Mouse (Mus musculus) G1E-ER4 (cell line): ENCODE data around the gene Hkdc1. TPM values are rescaled to one million over a fixed set of nuclear protein-coding genes. Genes with fewer than 3 reads are reported as not detected.
A peak's percentile ranks its signal among the peaks of the same experiment; 100 is the strongest.

ENCODE experiments used
- GATA1 ChIP-seq: IDR thresholded peaks from one replicate; pipeline ENCODE4 v1.8.0; 2012; ENCODE audit warnings: low read length, inconsistent platforms
- polyA plus RNA-seq: library from polyadenylated mRNA; stranded (reverse); fragments of >175 nt; gene quantifications from 2 replicates; pipeline ENCODE4 v1.2.3, GENCODE M21; 2012

The Hkdc1 gene
- polyA plus RNA-seq, 1 experiment: not detected

DNA sequence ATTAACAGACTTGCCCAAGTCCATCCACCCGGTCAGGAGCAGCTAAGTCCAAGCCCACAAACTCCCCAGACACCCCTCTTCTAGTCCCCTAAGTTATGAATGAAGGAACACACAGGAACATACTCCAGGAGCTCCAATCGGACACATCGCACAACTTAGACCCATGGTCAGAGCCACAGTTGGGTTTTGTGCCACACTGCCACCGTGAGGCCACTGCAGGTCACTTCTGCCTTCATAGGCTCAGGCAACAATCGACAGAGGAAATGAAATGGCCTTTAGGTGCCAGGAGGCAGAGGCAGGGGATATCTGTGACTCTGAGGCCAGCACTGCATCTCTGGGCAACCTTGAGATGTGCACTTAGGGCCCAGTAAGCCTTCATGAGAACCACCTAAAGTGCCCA, 11.3 kb downstream of the Hkdc1 start:
- no peak for TF ChIP-seq GATA1

DNA sequence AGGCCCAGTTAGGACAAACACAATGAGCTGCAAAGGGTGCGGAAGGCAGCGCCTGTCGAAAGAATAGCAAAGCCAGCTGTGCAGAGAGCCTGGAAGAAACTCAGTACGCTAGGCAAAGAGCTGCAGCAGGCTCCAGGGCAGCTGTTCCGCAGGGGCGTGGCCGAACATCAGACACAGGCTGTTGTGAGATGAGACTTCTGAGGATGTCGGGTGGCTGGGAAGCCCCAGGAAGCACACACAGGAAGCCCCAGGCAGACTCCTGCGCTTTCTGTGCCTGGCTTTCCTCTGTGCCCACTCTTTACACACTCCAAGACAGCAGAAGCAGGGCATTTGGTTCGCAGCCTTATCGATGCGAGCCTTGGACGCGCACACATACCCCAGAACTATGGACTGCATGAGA, 17.4 kb downstream of the Hkdc1 start:
- TF ChIP-seq GATA1: no peak

- TF ChIP-seq GATA1: no peak
Measured at GRCm38 (mm10) chr10:62401641-62402111, 20.6 kb downstream of the Hkdc1 start.

- no peak for TF ChIP-seq GATA1
Measured at GRCm38 (mm10) chr10:62383011-62383410, 39.3 kb downstream of the Hkdc1 start.

DNA sequence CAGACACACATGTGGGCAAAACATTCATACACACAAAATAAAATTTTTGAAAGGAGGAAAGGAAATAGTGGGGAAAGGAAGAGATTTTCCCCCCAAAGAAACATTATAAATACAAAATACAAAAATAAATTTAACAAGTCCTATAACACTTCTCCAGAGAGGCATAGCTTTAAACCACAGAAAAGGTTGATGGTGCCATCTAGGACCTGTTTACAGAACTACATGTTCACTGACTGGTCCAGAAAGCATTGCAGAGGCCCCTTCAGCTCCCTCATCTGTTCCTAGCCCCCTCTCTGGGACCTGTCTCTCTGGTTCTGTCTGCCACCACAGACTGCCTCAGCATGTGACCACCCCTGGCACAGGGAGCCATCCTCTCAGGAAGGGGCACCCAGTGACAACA, 41.4 kb downstream of the Hkdc1 start:
- no peak for TF ChIP-seq GATA1

GRCm38 (mm10) chr10:62379808-62380207, 42.5 kb downstream of the Hkdc1 start, which contains the start of gene Hk1:
TSS of gene Hk1 (minus strand) at chr10:62379908.
- TF ChIP-seq GATA1: no peak

DNA sequence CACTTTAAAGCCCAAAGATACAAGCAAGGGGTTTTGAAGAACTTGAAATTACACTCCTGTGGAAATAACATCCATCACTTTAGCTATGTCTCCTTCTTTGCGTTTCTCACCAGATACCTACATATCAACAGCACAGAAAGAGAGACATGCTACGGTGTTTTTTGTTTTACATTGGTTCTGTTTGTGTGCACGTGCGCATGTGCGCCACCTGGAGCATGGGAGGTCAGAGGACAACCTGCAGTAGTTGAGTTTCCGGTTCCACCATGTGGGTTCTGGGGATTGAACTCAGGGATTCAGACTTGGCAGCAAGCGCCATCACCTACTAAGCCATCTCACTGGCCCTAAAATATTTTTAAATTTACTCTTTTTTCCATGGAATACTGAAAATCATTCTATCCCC, 63.5 kb downstream of the Hkdc1 start:
- no peak for TF ChIP-seq GATA1

DNA sequence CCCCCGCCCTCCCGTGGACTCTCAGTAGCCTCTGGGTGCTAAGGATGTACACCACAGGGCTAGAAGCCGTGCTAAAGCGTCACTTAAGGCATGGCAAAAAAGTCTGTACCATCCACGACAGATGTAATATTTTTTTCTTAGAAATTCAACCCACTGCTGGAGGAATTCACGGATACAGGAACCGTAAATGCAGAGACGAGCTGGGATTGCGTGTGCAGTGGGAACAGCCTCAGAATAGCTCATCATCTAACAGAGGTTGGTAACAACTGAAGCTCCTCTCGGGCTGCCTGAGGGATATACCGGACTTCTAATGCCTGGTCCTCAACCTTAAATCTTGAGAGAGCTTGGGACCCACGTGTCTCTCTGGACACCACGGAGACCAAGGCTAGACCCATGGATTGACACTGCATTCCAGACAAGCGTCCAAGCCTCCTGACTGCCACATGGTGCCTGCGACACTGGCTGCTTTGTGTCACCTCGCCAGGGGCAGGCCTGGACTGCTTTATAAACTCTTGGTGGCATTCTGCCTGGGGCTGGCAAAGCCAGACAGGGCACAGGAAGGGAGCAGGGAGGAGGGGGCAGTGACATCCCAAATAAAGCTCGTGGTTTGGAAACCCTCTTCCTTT, 66.1 kb downstream of the Hkdc1 start:
- no peak for TF ChIP-seq GATA1

DNA sequence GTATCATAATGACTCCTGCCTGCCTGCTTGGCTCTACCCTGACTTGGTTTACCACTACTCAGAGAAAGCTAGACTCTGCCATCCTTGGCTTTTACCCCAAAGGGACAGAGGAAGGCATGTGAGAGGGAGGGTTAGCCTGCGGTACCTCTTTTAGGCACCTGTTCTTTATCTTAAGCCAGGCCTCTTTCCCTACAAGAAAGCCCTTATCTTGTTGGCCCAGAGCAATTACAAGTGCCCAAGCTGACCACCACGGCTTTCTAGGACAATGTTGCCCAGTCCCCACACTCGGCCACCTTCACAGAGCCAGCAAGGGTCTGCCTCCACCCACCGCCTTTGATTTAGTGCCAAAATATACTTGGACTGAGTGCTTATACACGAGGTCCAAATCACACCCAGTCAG, 77.1 kb downstream of the Hkdc1 start:
- TF ChIP-seq GATA1: no peak

DNA sequence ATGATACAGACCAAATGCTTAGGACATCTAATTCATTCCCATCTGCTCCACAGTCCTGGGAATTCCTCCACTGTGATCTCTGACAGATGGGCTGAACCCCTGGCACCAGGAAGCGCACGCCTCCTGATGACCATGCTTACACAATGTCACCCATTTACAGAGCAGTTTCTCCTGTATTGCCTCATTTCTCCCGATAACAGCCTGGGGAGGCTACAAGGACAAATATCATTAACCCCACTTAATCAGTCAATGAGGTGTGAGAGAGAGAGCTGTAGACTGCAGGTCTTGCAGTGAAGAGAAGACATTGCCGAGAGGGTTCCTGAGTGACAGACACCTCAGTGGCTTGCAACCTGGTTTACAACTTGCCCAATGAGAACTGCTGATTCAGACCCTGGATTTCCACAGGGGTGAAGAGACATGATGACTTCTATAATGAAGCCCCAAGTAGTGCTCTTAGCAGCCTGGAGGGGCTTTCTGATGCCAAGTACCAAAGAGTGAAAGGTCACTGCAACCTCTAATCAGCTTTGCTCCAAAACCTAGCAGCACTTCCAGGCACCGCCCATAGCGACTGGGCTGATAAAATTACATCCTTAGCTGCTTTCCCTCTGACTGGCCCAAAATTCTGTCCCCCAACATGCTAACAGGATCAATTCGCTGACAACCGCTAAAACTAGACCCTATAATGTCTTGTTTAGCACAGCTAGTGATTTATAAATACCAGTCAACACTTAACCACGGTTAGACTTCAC, 78.1 kb downstream of the Hkdc1 start:
- no peak for TF ChIP-seq GATA1

DNA sequence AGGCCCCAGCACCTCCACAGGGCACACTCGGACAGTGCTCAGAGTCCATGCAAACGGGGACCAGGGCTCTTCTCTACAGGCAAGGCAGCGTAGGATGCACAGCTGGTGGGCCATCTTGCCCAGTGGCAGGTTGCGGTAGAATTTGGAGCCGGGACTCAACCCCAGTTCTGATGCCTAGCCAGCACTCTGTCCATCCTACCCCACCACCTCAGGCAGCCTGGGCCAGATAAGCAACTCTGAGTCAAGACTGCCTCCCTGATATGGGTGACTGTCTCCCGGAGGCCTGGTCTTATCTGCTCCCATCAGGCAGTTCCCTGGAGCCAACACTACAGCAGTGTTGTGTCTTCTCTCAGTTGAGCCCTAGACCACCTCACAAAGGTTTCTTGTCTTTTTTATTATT, 79.8 kb downstream of the Hkdc1 start:
- TF ChIP-seq GATA1: peak; percentile 55

DNA sequence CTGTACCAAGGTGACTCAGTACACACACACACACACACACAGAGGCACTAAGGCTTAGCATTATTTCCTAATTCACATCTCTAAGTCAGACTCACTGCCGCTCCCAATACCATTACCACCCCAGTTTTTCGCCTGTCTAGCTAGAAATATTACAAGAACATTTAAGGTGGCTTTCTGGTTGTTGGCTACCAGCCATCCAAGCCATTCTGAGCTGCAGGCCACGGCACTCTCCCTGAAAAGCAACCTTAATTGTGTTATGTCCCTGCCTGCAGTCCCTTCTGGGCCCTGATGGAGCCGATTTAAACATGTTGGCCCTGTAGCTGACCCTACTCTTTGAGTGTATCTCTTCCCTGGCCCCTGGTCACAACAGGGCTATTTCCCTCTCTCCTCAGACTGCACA, 80.3 kb downstream of the Hkdc1 start:
- TF ChIP-seq GATA1: no peak

DNA sequence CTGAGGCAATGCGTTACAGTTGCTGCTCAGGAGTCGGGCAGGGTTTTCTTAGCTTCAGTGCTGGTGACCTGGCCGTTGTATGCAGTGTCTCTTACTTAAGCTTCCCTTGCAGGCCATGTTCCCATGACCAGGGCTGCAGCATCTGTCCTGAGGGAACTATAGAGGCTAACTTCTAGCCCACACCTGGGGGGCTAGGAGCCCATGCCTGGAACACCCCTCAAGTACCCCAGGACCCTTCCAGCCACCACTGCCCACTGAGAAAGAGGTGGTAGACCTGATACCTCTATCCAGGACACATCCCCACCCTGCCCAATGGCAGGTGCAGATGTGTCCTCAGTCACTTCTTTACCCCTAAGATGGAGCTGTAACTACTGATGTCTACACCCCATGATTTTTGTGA, 81.3 kb downstream of the Hkdc1 start:
- no peak for TF ChIP-seq GATA1

DNA sequence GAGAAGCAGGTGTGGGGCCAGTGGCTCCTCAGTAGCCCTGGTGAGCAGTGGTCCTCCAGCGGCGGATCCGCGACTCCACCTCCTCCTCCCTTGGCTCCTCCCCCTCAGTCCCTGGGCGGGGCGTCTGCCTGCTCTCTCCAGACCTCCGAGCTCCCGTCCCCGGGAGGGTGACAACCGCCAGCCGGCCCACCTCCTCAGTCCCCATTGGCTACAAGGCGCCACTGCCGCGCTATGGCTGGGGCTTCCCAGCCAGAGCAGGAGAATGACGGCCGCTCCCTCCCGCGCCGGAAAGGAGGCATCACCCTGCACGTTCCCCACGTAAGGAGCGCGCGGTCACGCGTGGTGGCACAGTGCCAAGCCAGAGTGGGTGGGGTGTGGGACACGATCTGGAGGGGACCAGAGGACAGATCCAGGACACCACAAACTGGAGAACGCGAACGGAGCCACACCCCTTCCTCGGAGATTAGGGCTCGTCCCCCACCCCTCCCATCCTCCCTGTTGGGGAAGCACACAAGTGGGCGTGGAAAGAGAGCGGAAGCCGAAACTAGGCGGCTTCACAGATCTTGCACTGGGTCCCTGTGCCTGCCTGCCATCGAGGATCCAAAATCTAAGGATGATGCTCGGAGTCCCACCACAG, 82.1 kb downstream of the Hkdc1 start:
- no peak for TF ChIP-seq GATA1

DNA sequence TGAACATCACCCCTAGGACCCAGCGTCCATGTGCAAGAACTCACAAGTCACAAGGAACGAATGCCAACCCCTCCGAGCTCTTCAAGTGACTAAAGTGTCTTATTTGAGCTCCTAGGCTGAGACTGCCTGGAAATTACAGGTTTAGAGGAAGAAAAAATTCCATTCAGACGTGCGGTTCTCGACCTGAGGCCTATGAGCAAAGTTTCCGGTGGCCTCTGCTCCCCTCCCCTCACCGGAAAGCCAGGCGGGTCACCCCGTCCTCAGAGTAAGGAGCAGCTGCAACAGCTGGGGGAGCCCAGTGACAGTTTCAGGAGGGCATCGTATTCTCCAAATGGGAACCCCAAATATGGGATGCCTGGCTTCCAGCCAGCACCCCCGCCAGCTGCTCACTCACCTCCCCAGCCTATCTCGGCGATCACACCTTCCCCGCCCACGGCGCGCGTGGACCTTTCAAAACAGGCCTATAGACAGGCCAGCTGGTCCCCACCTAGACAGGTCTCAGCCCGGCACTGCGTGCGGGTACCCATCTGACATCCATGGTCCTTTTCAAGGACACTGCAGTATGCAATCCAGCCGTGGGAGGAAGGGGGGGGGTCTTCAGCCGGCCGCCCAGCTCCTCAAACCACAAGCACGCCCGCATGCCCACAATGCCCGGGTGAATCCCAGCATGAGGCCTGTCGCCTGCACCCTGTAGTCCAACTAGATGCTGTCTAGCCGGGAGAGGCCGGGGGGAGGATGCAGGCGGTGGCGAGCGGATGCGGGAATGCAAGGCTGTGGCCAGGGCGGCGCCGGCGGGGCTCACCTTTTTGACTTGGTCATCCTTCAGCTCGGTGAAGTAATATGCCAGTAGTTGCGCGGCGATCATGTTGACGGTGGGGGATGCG, 82.8 kb downstream of the Hkdc1 start:
- no peak for TF ChIP-seq GATA1

GRCm38 (mm10) chr10:62338626-62339025, 83.7 kb downstream of the Hkdc1 start:
- TF ChIP-seq GATA1: no peak

DNA sequence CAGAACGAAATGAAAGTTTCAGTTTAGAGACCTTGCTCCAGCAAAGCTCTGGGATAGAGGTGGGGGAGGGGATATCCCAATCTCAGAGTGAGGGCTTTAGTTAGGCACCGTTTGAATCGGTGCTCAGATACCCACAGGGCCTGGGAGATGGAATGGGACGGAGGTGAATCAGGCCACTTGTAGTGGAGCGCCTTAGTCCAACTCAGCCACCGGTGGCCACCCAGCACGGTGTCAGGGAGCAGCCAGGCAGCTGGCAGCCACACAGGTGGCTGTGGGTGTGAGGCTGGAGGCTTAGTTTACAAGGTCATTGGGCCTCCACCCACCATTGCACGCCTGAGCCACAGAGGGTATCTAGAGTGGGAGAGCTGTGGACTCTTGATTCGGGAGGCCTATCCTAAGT, 84.1 kb downstream of the Hkdc1 start:
- TF ChIP-seq GATA1: no peak
